In genomic region chr5:21370218-21370947, GRCm38 (mm10) we compare ENCODE assay signal across 1 mouse cellular context.
TF ChIP-seq lines count a peak whose summit lies in the region.

No protein-coding gene starts in this region.

TF ChIP-seq in CH12.LX, 34 proteins besides CTCF, POLR2A, EP300 and RAD21:
- TF ChIP-seq JUN (IDR thresholded peaks at IDR 0.05; ENCODE audit: insufficient read depth, low read depth, low read length) (no peak; the same call in 1 of the 2 replicates), MAX (IDR thresholded peaks at IDR 0.05; ENCODE audit: low read length) (no peak; the same call in 1 of the 2 replicates), ELF1 (IDR thresholded peaks at IDR 0.05; ENCODE audit: low read depth, low read length) (no peak), ETS1 (conservative IDR thresholded peaks at IDR 0.05; ENCODE audit: low read depth, low read length) (peak; percentile 76; the same call in 1 of the 2 replicates), MAFK (IDR thresholded peaks at IDR 0.05; ENCODE audit: insufficient replicate concordance, low read length) (0 out of 2 replicates have a peak, but pooled peaks have one; percentile 66), CHD1 (IDR thresholded peaks at IDR 0.05; ENCODE audit: low read depth, low read length) (peak; percentile 65; the same call in 1 of the 2 replicates), PAX5 (IDR thresholded peaks at IDR 0.05; ENCODE audit: low read length) (no peak), CHD2 (IDR thresholded peaks at IDR 0.05; ENCODE audit: low read length) (peak; percentile 54; the same call in 1 of the 2 replicates), USF1 (IDR thresholded peaks at IDR 0.05; ENCODE audit: low read depth, low read length) (no peak), JUND (conservative IDR thresholded peaks at IDR 0.05; ENCODE audit: low read depth, low read length) (peak; percentile 58), BHLHE40 (IDR thresholded peaks at IDR 0.05; ENCODE audit: low read depth, low read length) (peak; percentile 52; the same call in 1 of the 2 replicates), ZKSCAN1 (IDR thresholded peaks at IDR 0.05; ENCODE audit: borderline replicate concordance, low read depth, low read length) (no peak), MXI1 (IDR thresholded peaks at IDR 0.05; ENCODE audit: low read depth, low read length) (no peak), SIN3A (IDR thresholded peaks at IDR 0.05; ENCODE audit: low read length) (peak; percentile 69), POLR2AphosphoS2 (IDR thresholded peaks at IDR 0.05; ENCODE audit: low read depth, low read length) (no peak), TBP (conservative IDR thresholded peaks at IDR 0.05; ENCODE audit: low read depth, low read length) (no peak), IRF4 (IDR thresholded peaks at IDR 0.05; ENCODE audit: low read depth, low read length) (peak; percentile 85), NRF1 (IDR thresholded peaks at IDR 0.05; ENCODE audit: low read depth, low read length) (no peak), RCOR1 (conservative IDR thresholded peaks at IDR 0.05; ENCODE audit: low read depth, low read length) (peak; percentile 59; the same call in 1 of the 2 replicates), MYC (IDR thresholded peaks at IDR 0.05; ENCODE audit: low read depth, low read length) (no peak; the same call in 1 of the 2 replicates), ZNF384 (IDR thresholded peaks at IDR 0.05; ENCODE audit: low read depth, low read length) (peak; percentile 90), ZC3H11A (IDR thresholded peaks at IDR 0.05; ENCODE audit: low read depth, low read length) (no peak), ZMIZ1 (IDR thresholded peaks at IDR 0.05; ENCODE audit: low read depth, low read length) (no peak), KAT2A (IDR thresholded peaks at IDR 0.05; ENCODE audit: insufficient replicate concordance, low read length) (no peak), TCF12 (IDR thresholded peaks at IDR 0.05; ENCODE audit: low read depth, low read length) (peak; percentile 59; the same call in 1 of the 2 replicates), MEF2A (IDR thresholded peaks at IDR 0.05; ENCODE audit: borderline replicate concordance, low read depth, low read length) (peak; percentile 54), NELFE (IDR thresholded peaks at IDR 0.05; ENCODE audit: low read depth, low read length) (no peak), GABPA (IDR thresholded peaks at IDR 0.05; ENCODE audit: insufficient replicate concordance, low read depth, low read length) (no peak)
